Mouse (Mus musculus) ES-Bruce4 (cell line): ENCODE measurements around the gene Spdef.

Experiments used
- CTCF ChIP-seq: IDR thresholded peaks from one replicate; pipeline ENCODE4 v1.8.1; 2011; ENCODE audit warnings: low read depth, low read length
- EP300 ChIP-seq: IDR thresholded peaks from 2 replicates; pipeline ENCODE4 v1.6.1; 2011; ENCODE audit warnings: low read depth, low read length; ENCODE audit not compliant: insufficient read depth
- POLR2A ChIP-seq: IDR thresholded peaks from one replicate; pipeline ENCODE4 v1.8.1; 2011; ENCODE audit warnings: low read length; ENCODE audit not compliant: insufficient read depth

GRCm38 (mm10) chr17:27684886-27685549, 43.7 kb downstream of the Spdef start:
- peak; percentile 70 for TF ChIP-seq CTCF
- no peak for TF ChIP-seq EP300
- TF ChIP-seq POLR2A: no peak
